Mouse (Mus musculus): ENCODE data around the gene Gm10638. TPM values are rescaled to one million over a fixed set of nuclear protein-coding genes. Genes with fewer than 3 reads are reported as not detected.

Gene Gm10638
- polyA plus RNA-seq, 1 experiment from 2014 or later = 4.8 TPM

DNA sequence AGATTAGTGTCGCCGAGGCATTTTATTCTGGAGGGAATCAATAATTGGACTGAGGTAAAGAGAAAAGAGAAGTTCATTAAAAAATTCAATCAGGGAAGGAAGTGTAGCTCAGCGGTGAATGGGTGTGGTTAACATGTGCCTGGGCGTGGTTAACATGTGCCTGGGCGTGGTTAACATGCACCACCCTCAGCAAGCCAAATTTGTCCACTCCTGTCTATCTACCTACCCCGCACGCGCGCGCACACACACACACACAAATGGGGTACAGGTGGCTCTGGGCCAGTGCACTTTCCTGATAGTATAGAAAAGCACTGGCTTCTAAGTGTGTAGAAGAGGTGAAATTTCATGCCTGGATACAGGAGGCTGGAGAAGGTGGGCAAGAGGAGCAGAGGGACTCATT, 19.7 kb downstream of the Gm10638 start:
- no peak overlapping the region for H3K4me2 ChIP-seq
- H3K9ac ChIP-seq = no peak overlapping the region
- no peaks in the 10 kb centered on the region for H3K9me3 ChIP-seq
- H3K27ac ChIP-seq = no peak overlapping the region
- peaks cover under 1% of the 10 kb centered on the region; the same call in 1 of the 2 replicates for H3K4me1 ChIP-seq
- 90% methylated on average over 10 of the region's 10 CpGs for WGBS
- H3K27me3 ChIP-seq = no peaks in the 10 kb centered on the region
- no peak overlapping the region for H3K4me3 ChIP-seq
- H3K36me3 ChIP-seq = no peaks in the 10 kb centered on the region
- no peak for ATAC-seq (ENCODE audit: insufficient number of reproducible peaks, insufficient read depth, low FRiP score, low TSS enrichment, low read depth)

DNA sequence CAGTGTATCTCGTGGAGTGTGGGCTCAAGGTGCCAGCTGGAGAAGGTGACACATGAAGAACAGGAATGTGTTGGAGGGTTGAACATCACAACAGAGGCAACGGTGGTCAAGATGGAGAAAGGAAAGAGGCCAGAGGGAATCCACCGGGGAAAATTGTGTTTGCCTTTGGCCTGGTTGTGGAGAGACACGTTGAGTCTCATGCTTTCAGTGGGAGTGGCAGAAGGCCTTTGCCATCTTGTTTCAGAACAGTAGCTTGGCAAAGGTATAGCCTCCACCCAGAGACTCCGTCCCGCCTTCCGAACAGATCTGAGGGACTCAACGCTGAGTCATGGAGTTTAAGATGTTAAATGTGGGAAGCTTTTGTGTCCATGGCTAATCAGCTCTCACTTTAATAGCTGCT, 20.2 kb downstream of the Gm10638 start:
- no peaks in the 10 kb centered on the region for H3K36me3 ChIP-seq
- H3K4me3 ChIP-seq = no peak overlapping the region
- no peak overlapping the region for H3K27ac ChIP-seq
- no peaks in the 10 kb centered on the region for H3K27me3 ChIP-seq
- ATAC-seq (ENCODE audit: insufficient number of reproducible peaks, insufficient read depth, low FRiP score, low TSS enrichment, low read depth) = no peak
- 90% methylated on average over 8 of the region's 8 CpGs for WGBS
- peaks cover 4% of the 10 kb centered on the region; the same call in 1 of the 2 replicates for H3K4me1 ChIP-seq
- no peak overlapping the region for H3K4me2 ChIP-seq
- H3K9me3 ChIP-seq = no peaks in the 10 kb centered on the region
- H3K9ac ChIP-seq = no peak overlapping the region

DNA sequence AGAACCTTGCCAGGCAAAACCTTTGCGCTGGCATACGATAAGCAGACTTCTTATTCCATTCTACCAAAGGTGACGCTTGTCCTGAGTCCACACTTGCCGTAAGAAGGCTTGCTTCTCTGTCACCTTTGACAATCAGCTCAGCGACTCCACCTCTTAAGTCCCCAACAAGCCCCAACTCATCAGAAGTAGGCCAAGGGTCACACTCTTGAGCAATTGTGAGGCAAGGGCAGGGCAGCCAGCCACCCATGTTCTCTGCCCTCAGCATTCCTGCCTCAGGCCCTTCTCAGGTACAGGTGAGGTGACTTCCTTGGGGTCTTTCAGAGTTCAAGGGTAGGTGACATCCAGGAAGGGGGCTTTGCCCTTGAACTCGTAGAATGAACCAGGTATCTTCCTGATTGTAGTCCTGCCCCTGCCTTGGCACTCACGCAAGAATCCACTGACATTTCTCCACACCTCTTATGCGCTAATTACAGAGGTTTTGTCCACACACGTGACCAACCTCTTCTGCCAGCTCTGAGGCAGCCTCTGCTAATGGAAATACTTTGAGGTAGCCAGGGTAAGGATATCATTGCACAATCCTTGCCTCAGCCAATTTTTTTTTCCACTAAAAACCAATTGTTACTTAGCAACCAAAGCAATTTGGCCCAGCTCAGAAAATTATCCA, 21.2 kb downstream of the Gm10638 start:
- Histone ChIP-seq H3K4me3 (no peak overlapping the region), H3K9me3 (no peaks in the 10 kb centered on the region), H3K27ac (no peak overlapping the region), H3K4me1 (peaks cover 4% of the 10 kb centered on the region; the same call in 1 of the 2 replicates), H3K36me3 (no peaks in the 10 kb centered on the region), H3K4me2 (no peak overlapping the region), H3K9ac (no peak overlapping the region), H3K27me3 (no peaks in the 10 kb centered on the region)
- ATAC-seq (ENCODE audit: insufficient number of reproducible peaks, insufficient read depth, low FRiP score, low TSS enrichment, low read depth) = no peak
- 81% methylated on average over 9 of the region's 9 CpGs for WGBS

DNA sequence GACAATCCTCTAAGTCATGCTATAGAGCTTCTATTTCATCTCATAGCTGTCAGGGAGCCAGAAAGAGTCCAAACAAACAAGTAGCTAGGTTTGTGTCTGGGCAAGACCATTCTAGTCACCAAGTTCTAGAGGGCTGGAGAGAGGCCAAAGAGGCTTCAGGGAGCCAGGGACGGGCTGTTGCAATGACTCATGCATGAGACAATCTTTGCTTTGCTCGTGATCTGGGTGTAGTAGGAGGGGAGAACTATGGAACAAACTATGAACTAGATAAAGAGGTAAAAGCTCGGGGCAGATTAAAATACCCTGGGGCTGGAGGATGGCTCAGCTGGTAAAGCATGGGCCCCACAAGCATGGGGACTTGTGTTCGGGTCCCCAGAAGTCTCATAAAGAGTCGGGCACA, 23.0 kb downstream of the Gm10638 start:
- no peak overlapping the region for H3K27ac ChIP-seq
- no peaks in the 10 kb centered on the region for H3K9me3 ChIP-seq
- no peak for ATAC-seq (ENCODE audit: insufficient number of reproducible peaks, insufficient read depth, low FRiP score, low TSS enrichment, low read depth)
- H3K9ac ChIP-seq = no peak overlapping the region
- no peak overlapping the region for H3K4me2 ChIP-seq
- no peaks in the 10 kb centered on the region for H3K36me3 ChIP-seq
- peaks cover 4% of the 10 kb centered on the region; the same call in 1 of the 2 replicates for H3K4me1 ChIP-seq
- whole genome bisulfite sequencing = 72% methylated on average over 5 of the region's 5 CpGs
- no peaks in the 10 kb centered on the region for H3K27me3 ChIP-seq
- no peak overlapping the region for H3K4me3 ChIP-seq

DNA sequence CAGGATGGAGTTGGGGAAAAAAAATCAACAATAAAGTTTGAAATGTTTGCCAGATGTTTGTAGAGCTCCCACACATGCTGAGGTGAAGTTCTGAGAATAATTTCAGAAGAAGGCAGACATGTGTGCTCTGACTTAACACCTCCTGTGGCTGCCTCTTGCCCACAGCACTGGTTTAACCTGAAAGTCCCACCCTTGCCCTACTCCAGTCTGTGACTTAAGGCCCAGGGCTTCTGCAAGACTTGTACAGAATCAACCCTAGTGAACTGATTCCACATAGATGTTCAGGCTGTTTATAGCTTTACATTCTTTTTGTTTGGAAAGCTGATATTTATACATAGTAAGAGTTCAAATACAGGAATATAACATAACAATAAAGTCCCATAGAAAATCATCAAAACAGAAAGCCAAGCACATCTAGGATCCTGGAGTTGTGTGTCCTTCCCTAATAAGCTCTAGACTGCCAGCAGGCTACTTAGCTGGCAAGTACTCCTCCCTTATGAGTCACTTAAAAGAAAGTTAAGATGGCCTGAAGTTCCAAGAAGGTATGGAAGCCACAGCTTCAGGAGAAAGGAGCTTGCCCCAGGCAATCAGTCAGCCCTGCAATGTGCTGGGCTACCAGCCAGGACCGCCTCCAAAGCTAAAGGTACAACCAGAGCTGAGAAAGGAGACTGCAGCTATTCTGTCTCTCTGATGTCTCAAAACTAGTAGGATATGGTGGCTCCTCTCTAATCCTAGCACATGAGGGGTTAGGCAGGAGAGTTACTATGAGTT, 24.6 kb downstream of the Gm10638 start:
- Histone ChIP-seq H3K27ac (no peak overlapping the region), H3K4me1 (peaks cover 4% of the 10 kb centered on the region; the same call in 1 of the 2 replicates), H3K9ac (no peak overlapping the region), H3K4me2 (no peak overlapping the region), H3K4me3 (no peak overlapping the region), H3K27me3 (no peaks in the 10 kb centered on the region), H3K36me3 (no peaks in the 10 kb centered on the region), H3K9me3 (no peaks in the 10 kb centered on the region)
- no peak for ATAC-seq (ENCODE audit: insufficient number of reproducible peaks, insufficient read depth, low FRiP score, low TSS enrichment, low read depth)
- WGBS = 45% methylated on average over 1 of the region's 1 CpGs

DNA sequence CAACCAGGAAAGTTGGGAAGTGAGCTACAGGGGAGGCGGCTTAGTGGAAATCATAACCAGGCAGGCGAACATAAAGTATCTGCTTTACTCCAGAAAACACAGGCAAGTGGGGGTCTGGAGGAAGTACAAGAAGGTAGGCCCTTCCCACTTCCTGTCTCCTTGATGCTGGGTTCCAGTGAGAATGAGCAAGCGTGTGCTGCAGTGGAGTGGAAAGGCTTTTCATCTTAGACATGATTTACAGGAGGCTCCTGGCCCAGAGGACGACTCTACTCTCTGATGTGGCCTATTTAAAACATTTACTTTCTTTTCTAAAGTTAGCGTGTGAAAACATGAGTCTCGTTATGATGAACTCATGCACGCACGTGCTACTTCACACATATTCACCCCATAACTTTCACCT, 33.7 kb downstream of the Gm10638 start:
- Histone ChIP-seq H3K9ac (no peak overlapping the region), H3K27me3 (no peaks in the 10 kb centered on the region), H3K4me1 (no peaks in the 10 kb centered on the region), H3K27ac (no peak overlapping the region), H3K9me3 (no peaks in the 10 kb centered on the region), H3K4me3 (no peak overlapping the region), H3K36me3 (no peaks in the 10 kb centered on the region), H3K4me2 (no peak overlapping the region)
- 78% methylated on average over 8 of the region's 8 CpGs for WGBS
- no peak for ATAC-seq (ENCODE audit: insufficient number of reproducible peaks, insufficient read depth, low FRiP score, low TSS enrichment, low read depth)

DNA sequence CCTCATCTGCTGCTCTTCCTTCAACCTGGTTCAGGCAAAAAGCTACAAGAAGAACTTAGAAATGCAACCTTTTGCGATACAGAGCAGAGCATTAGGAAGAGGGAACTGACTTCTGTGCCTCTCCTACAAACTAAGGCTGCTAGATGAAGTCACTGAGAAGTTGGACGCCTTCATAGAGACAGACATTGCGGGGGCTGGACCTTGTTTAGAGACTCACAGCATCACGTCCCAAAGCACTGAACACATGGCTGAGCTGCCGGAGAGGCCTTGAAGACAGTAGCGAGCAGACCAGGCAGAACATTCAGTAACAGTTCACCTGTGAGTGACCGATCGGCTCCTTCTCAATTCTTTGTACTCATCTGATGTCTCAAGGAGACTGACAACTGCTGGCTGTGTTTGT, 35.6 kb downstream of the Gm10638 start:
- H3K4me3 ChIP-seq = no peak overlapping the region
- H3K36me3 ChIP-seq = no peaks in the 10 kb centered on the region
- no peaks in the 10 kb centered on the region for H3K27me3 ChIP-seq
- no peaks in the 10 kb centered on the region for H3K9me3 ChIP-seq
- H3K9ac ChIP-seq = no peak overlapping the region
- whole genome bisulfite sequencing = 95% methylated on average over 8 of the region's 8 CpGs
- no peak for ATAC-seq (ENCODE audit: insufficient number of reproducible peaks, insufficient read depth, low FRiP score, low TSS enrichment, low read depth)
- no peaks in the 10 kb centered on the region for H3K4me1 ChIP-seq
- H3K27ac ChIP-seq = no peak overlapping the region
- no peak overlapping the region for H3K4me2 ChIP-seq

DNA sequence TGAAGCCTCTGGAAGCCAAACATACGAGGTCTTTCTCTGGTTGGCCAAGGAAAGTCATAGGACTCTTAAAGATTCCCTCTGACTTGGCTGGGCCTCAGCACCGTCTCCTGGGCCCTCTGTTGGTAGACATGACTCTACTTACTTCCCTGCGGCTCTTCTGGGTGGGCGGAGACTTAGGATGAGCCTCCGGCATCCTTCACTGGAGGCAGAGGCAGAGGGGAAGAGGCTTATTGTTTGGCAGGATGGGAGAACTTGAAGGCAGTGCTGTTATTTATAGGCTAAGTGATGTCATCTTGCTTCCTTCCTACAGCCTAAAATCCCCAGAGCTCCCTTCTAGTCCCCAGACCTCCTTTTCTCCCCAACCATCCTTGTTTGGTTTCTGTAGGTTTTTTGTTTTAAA, 41.0 kb downstream of the Gm10638 start:
- no peak overlapping the region for H3K4me2 ChIP-seq
- peaks cover 14% of the 10 kb centered on the region for H3K4me1 ChIP-seq
- no peak overlapping the region for H3K27ac ChIP-seq
- no peak overlapping the region for H3K9ac ChIP-seq
- ATAC-seq (ENCODE audit: insufficient number of reproducible peaks, insufficient read depth, low FRiP score, low TSS enrichment, low read depth) = no peak
- no peaks in the 10 kb centered on the region for H3K9me3 ChIP-seq
- no peak overlapping the region for H3K4me3 ChIP-seq
- no peaks in the 10 kb centered on the region for H3K36me3 ChIP-seq
- H3K27me3 ChIP-seq = no peaks in the 10 kb centered on the region
- 47% methylated on average over 5 of the region's 5 CpGs for WGBS

DNA sequence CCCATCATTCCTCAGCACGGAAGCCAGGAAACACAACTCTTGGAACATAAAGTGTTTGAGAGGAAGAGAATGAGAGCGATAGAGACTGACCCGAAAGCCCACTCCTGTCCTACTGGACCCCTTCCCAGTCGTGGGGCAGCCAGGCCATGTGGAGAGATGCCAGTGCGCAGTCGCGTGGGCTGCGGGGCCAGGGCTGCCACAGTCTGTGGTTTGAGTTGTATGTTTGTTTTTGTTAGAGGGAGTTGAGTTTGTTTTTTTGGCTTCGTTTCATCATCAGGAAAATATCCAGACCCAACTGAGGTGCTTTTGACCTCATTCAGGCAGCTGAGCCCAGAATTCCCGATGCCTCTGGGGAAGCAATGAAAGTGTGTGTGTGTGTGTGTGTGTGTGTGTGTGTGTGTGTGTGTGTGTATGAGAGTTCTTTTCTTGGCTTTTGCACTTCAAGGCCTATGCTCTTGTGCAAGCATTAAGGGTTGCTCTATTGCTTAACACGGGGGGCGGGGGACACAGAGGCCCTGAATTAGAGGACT, 42.5 kb downstream of the Gm10638 start:
- 62% methylated on average over 12 of the region's 12 CpGs for WGBS
- no peaks in the 10 kb centered on the region for H3K36me3 ChIP-seq
- peak overlapping the region; percentile 71 for H3K27ac ChIP-seq
- no peaks in the 10 kb centered on the region for H3K9me3 ChIP-seq
- no peak overlapping the region for H3K9ac ChIP-seq
- peaks cover 14% of the 10 kb centered on the region for H3K4me1 ChIP-seq
- no peak for ATAC-seq (ENCODE audit: insufficient number of reproducible peaks, insufficient read depth, low FRiP score, low TSS enrichment, low read depth)
- no peak overlapping the region for H3K4me3 ChIP-seq
- no peaks in the 10 kb centered on the region for H3K27me3 ChIP-seq
- 0 out of 2 replicates have a peak overlapping the region, but pooled peaks have one; percentile 5 for H3K4me2 ChIP-seq

DNA sequence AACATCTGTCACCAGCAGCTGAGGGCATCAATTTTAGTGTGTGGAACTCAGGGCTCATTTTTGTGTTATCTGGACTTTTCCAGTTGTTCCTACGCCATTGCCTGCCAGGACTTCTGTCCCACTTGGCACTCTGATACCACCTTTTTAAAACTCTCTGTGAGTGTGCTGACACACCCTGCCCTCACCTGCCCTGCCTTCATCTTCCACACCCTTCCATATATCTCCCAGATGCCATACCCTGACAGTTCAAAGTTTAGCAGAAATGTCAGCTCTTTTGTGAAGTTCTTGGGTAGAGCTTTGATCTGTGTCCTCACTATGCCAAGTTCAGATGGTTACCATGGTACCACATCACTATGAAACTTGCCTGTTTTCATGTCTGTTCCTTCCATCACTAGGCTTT, 44.1 kb downstream of the Gm10638 start:
- Histone ChIP-seq H3K9me3 (no peaks in the 10 kb centered on the region), H3K27me3 (no peaks in the 10 kb centered on the region), H3K9ac (no peak overlapping the region), H3K4me3 (no peak overlapping the region), H3K4me2 (no peak overlapping the region), H3K4me1 (peaks cover 14% of the 10 kb centered on the region), H3K36me3 (no peaks in the 10 kb centered on the region), H3K27ac (no peak overlapping the region)
- ATAC-seq (ENCODE audit: insufficient number of reproducible peaks, insufficient read depth, low FRiP score, low TSS enrichment, low read depth) = no peak
- WGBS = 89% methylated on average over 1 of the region's 1 CpGs

DNA sequence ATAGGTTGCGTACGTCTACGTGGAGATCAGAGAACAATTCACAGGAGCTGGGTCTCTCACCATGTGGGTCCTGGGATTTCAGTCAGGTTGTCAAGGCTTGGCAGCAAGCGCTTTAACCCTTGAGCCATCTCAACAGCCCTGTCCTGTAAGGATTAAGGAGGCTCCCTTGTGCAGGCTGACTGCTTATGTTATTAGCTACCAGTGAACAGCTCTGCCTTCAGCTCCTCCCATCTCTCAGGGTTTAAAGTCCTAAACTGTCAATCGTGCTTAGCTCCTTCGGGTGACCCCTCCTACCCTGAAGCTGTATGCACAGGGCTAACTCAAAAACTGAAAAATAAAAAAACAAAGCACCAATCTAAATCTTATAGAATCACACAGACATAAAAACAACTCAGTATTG, 46.0 kb downstream of the Gm10638 start:
- no peak for ATAC-seq (ENCODE audit: insufficient number of reproducible peaks, insufficient read depth, low FRiP score, low TSS enrichment, low read depth)
- peaks cover 14% of the 10 kb centered on the region for H3K4me1 ChIP-seq
- no peaks in the 10 kb centered on the region for H3K9me3 ChIP-seq
- no peaks in the 10 kb centered on the region for H3K36me3 ChIP-seq
- no peak overlapping the region for H3K4me2 ChIP-seq
- no peak overlapping the region for H3K9ac ChIP-seq
- H3K27ac ChIP-seq = no peak overlapping the region
- H3K27me3 ChIP-seq = no peaks in the 10 kb centered on the region
- WGBS = 70% methylated on average over 6 of the region's 6 CpGs
- no peak overlapping the region for H3K4me3 ChIP-seq

DNA sequence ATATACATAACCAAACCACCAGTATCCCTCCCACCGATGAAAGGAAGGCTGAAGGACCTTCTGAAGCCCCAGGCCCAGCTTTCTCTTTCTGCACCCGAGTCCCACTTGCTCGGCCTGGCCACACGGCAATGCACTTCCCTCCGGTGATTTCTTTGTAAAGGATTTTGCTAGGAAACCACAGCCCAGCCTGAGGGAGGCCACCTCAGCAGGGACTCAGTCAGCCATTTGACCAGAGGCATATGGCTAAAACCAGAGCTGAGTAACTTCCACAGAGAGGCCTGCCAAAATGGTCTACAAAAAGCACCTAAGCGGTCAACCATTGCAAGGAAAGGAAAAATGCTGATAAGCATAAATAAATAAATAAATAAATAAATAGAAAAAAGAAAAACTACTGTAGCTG, 49.2 kb downstream of the Gm10638 start:
- Histone ChIP-seq H3K9me3 (no peaks in the 10 kb centered on the region), H3K4me1 (no peaks in the 10 kb centered on the region), H3K4me3 (no peak overlapping the region), H3K4me2 (no peak overlapping the region), H3K27me3 (no peaks in the 10 kb centered on the region), H3K36me3 (no peaks in the 10 kb centered on the region), H3K9ac (no peak overlapping the region), H3K27ac (no peak overlapping the region)
- 48% methylated on average over 6 of the region's 6 CpGs for WGBS
- no peak for ATAC-seq (ENCODE audit: insufficient number of reproducible peaks, insufficient read depth, low FRiP score, low TSS enrichment, low read depth)
